In genomic region chr12:8331489-8332173, GRCm38 (mm10) we compare ENCODE assay signal across 7 mouse cellular contexts. TPM values are rescaled to one million over a fixed set of nuclear protein-coding genes. Genes with fewer than 3 reads are reported as not detected.
DNase-seq lines count a peak whose midpoint lies in the region; ATAC-seq lines count a peak whose summit lies in the region.

No protein-coding gene starts in this region.

- H3K4me3 ChIP-seq in lung, embryonic 15.5 days: no peak overlapping the region
- H3K4me3 ChIP-seq in forebrain, embryonic 16.5 days (replicated peaks; ENCODE audit: low read length): no peak overlapping the region

- no peak for DNase-seq in lung, adult 18-20 months
- peak; percentile 53 to 68 for DNase-seq in heart, postnatal 36 days
- DNase-seq in skeletal muscle tissue, adult 2 months (ENCODE audit: low read depth, low spot score): peak; percentile 75
- DNase-seq in thymus, postnatal 14 days: no peak
- no peak for DNase-seq in Muller cell, postnatal 12 days (ENCODE audit: inconsistent ontology term)

- intact Hi-C loops in heart, postnatal 36 days (cut with DNase I): no loop called here

- H3K27ac ChIP-seq in lung, embryonic 15.5 days: no peak overlapping the region
- H3K27ac ChIP-seq in forebrain, embryonic 16.5 days (ENCODE audit: low read length): peak overlapping the region; percentile 21; the same call in 1 of the 2 replicates

- H3K27me3 ChIP-seq in lung, embryonic 15.5 days: no peaks in the 10 kb centered on the region
- no peaks in the 10 kb centered on the region for H3K27me3 ChIP-seq in forebrain, embryonic 16.5 days (replicated peaks; ENCODE audit: control insufficient read depth, insufficient read depth, low read length)

- H3K4me2 ChIP-seq in lung, embryonic 15.5 days: no peak overlapping the region
- H3K4me2 ChIP-seq in forebrain, embryonic 16.5 days (ENCODE audit: low read length): no peak overlapping the region

- H3K36me3 ChIP-seq in lung, embryonic 15.5 days: 0 out of 2 replicates have a peak, but pooled peaks cover 10% of the 10 kb centered on the region
- peaks cover 3% of the 10 kb centered on the region; the same call in 1 of the 2 replicates for H3K36me3 ChIP-seq in forebrain, embryonic 16.5 days (ENCODE audit: control insufficient read depth, insufficient read depth)

- no peak overlapping the region for H3K9ac ChIP-seq in lung, embryonic 15.5 days
- H3K9ac ChIP-seq in forebrain, embryonic 16.5 days (replicated peaks; ENCODE audit: low read depth, low read length): no peak overlapping the region

- ATAC-seq in lung, embryonic 15.5 days (ENCODE audit: borderline replicate concordance, extremely low read depth, low FRiP score, low TSS enrichment): peak; percentile 75; the same call in 1 of the 2 replicates
- peak; percentile 7; the same call in 1 of the 2 replicates for ATAC-seq in forebrain, embryonic 16.5 days

- H3K9me3 ChIP-seq in lung, embryonic 15.5 days: no peaks in the 10 kb centered on the region
- no peaks in the 10 kb centered on the region for H3K9me3 ChIP-seq in forebrain, embryonic 16.5 days (ENCODE audit: control insufficient read depth, low read length)

- H3K4me1 ChIP-seq in lung, embryonic 15.5 days: peaks cover 33% of the 10 kb centered on the region
- peaks cover 25% of the 10 kb centered on the region for H3K4me1 ChIP-seq in forebrain, embryonic 16.5 days (replicated peaks; ENCODE audit: control insufficient read depth, insufficient read depth, low read length)

- WGBS in lung, embryonic 15.5 days: 37% methylated on average over 14 of the region's 14 CpGs
- 55% methylated on average over 14 of the region's 14 CpGs for WGBS in forebrain, embryonic 16.5 days

RNA-seq across cellular contexts. Expression of gene Hs1bp3, which starts 18.4 kb away (rescaled TPM):
- 16.2 and 16.3 TPM in 2 replicates for polyA plus RNA-seq in lung, embryonic 15.5 days (2015; fragmentation: Nextera tagmentation; extraction: Ambion mirVana)
- 11.1 and 12.3 TPM in 2 replicates for polyA plus RNA-seq in forebrain, embryonic 16.5 days (2015; fragmentation: Nextera tagmentation; extraction: Ambion mirVana)
- 10 to 100 TPM; 15.9 to 18.0 TPM for total RNA-seq in heart, postnatal 36 days (2021)

RNA-seq across cellular contexts. Expression of gene Gdf7, which starts 29.9 kb away (rescaled TPM):
- not detected in 2 replicates for polyA plus RNA-seq in lung, embryonic 15.5 days (2015; fragmentation: Nextera tagmentation; extraction: Ambion mirVana)
- polyA plus RNA-seq in forebrain, embryonic 16.5 days (2015; fragmentation: Nextera tagmentation; extraction: Ambion mirVana): not detected in 2 replicates
- under 1 TPM; 0.43 to 0.83 TPM for total RNA-seq in heart, postnatal 36 days (2021)

Comparison
In these comparisons a context has a peak if more than half of its experiments do, and no peak if none do; other contexts are left out.
1. DNase-seq: peak in heart, postnatal 36 days (2 of 2) and skeletal muscle tissue, adult 2 months (single experiment); none in lung, adult 18-20 months (0 of 2), thymus, postnatal 14 days (single experiment) and Muller cell, postnatal 12 days (single experiment).